Mouse (Mus musculus): ENCODE results near the gene Mmp27.
A peak's percentile ranks its signal among the peaks of the same experiment; 100 is the strongest.

The Mmp27 gene

GRCm38 (mm10) chr9:7571162-7571561 is at the start of gene Mmp27:
Gene Mmp27 (plus strand): TSS chr9:7571396.
- DNase-seq, result no peak

- DNase-seq, result no peak
Observed at GRCm38 (mm10) chr9:7526255-7526940, 44.8 kb upstream of the Mmp27 start.

- no peak for DNase-seq
Observed at GRCm38 (mm10) chr9:7542763-7543162, 28.4 kb upstream of the Mmp27 start.

GRCm38 (mm10) chr9:7544923-7545457 is 26.2 kb upstream of the Mmp27 start:
- DNase-seq, result no peak

- no peak for DNase-seq
Observed at GRCm38 (mm10) chr9:7545471-7545870, 25.7 kb upstream of the Mmp27 start.

GRCm38 (mm10) chr9:7545920-7546319 is 25.3 kb upstream of the Mmp27 start:
- no peak for DNase-seq

- DNase-seq, result no peak
Observed at GRCm38 (mm10) chr9:7551943-7552342, 19.3 kb upstream of the Mmp27 start.

GRCm38 (mm10) chr9:7553536-7553935 is 17.7 kb upstream of the Mmp27 start:
- no peak for DNase-seq

GRCm38 (mm10) chr9:7554382-7554781 is 16.8 kb upstream of the Mmp27 start:
- DNase-seq, result peak in 1 of 2 experiments; percentile 47

- DNase-seq, result no peak
Observed at GRCm38 (mm10) chr9:7558221-7559017, 12.8 kb upstream of the Mmp27 start, which contains the start of gene Mmp8. Gene Mmp8 (plus strand): TSS chr9:7558456.

- DNase-seq, result no peak
Observed at GRCm38 (mm10) chr9:7560026-7560425, 11.2 kb upstream of the Mmp27 start.

GRCm38 (mm10) chr9:7567376-7567775 is 3.8 kb upstream of the Mmp27 start:
- no peak for DNase-seq

- no peak for DNase-seq
Observed at GRCm38 (mm10) chr9:7567923-7568322, 3.3 kb upstream of the Mmp27 start.

GRCm38 (mm10) chr9:7570485-7570884 is 711 bp upstream of the Mmp27 start:
- no peak for DNase-seq

- DNase-seq, result no peak
Observed at GRCm38 (mm10) chr9:7572188-7572587, 992 bp downstream of the Mmp27 start.

- no peak for DNase-seq
Observed at GRCm38 (mm10) chr9:7572663-7573308, 1.6 kb downstream of the Mmp27 start.

- no peak for DNase-seq
Observed at GRCm38 (mm10) chr9:7575526-7575925, 4.3 kb downstream of the Mmp27 start.

GRCm38 (mm10) chr9:7577371-7577770 is 6.2 kb downstream of the Mmp27 start:
- DNase-seq, result no peak

- DNase-seq, result no peak
Observed at GRCm38 (mm10) chr9:7590063-7590462, 18.9 kb downstream of the Mmp27 start.

- DNase-seq, result no peak
Observed at GRCm38 (mm10) chr9:7593272-7593812, 22.1 kb downstream of the Mmp27 start.

- peak; percentile 34 to 60 for DNase-seq
Observed at GRCm38 (mm10) chr9:7594816-7595540, 23.8 kb downstream of the Mmp27 start.

Data from spleen, adult 18-20 months (tissue).